Mouse (Mus musculus): ENCODE results near the gene Ece2. TPM values are rescaled to one million over a fixed set of nuclear protein-coding genes. Genes with fewer than 3 reads are reported as not detected.

Ece2 gene
- polyA plus RNA-seq, 1 experiment from 2014 or later = 23.6 TPM

GRCm38 (mm10) chr16:20596687-20597441 lies 32.8 kb upstream of the Ece2 start:
- H3K27ac ChIP-seq (ENCODE audit: low read length) = no peak overlapping the region
- H3K4me1 ChIP-seq (ENCODE audit: control insufficient read depth, insufficient read depth, low read length) = no peaks in the 10 kb centered on the region
- no peak overlapping the region for H3K4me3 ChIP-seq (ENCODE audit: low read depth, low read length)
- H3K27me3 ChIP-seq (ENCODE audit: control insufficient read depth, insufficient read depth, low read depth, low read length) = peaks cover 12% of the 10 kb centered on the region
- no peak overlapping the region for H3K4me2 ChIP-seq (ENCODE audit: low read length)
- 74% methylated on average over 7 of the region's 7 CpGs for WGBS
- no peak overlapping the region for H3K9ac ChIP-seq (ENCODE audit: low read depth, low read length)
- ATAC-seq = no peak
- peaks cover 2% of the 10 kb centered on the region; the same call in 1 of the 2 replicates for H3K36me3 ChIP-seq (ENCODE audit: control insufficient read depth, insufficient read depth, low read length)
- H3K9me3 ChIP-seq (replicated peaks; ENCODE audit: control insufficient read depth, low read length, poor library complexity, severe bottlenecking) = no peaks in the 10 kb centered on the region

GRCm38 (mm10) chr16:20600511-20600910 lies 29.1 kb upstream of the Ece2 start:
- Histone ChIP-seq H3K36me3 (ENCODE audit: control insufficient read depth, insufficient read depth, low read length) (peaks cover 16% of the 10 kb centered on the region), H3K4me2 (ENCODE audit: low read length) (no peak overlapping the region), H3K27ac (ENCODE audit: low read length) (no peak overlapping the region), H3K9me3 (replicated peaks; ENCODE audit: control insufficient read depth, low read length, poor library complexity, severe bottlenecking) (no peaks in the 10 kb centered on the region), H3K27me3 (ENCODE audit: control insufficient read depth, insufficient read depth, low read depth, low read length) (no peaks in the 10 kb centered on the region), H3K4me1 (ENCODE audit: control insufficient read depth, insufficient read depth, low read length) (no peaks in the 10 kb centered on the region), H3K4me3 (ENCODE audit: low read depth, low read length) (no peak overlapping the region), H3K9ac (ENCODE audit: low read depth, low read length) (no peak overlapping the region)
- WGBS = 62% methylated on average over 5 of the region's 5 CpGs
- no peak for ATAC-seq

- peaks cover 33% of the 10 kb centered on the region for H3K36me3 ChIP-seq (ENCODE audit: control insufficient read depth, insufficient read depth, low read length)
- peaks cover 5% of the 10 kb centered on the region for H3K4me1 ChIP-seq (ENCODE audit: control insufficient read depth, insufficient read depth, low read length)
- H3K4me2 ChIP-seq (ENCODE audit: low read length) = no peak overlapping the region
- H3K9ac ChIP-seq (ENCODE audit: low read depth, low read length) = no peak overlapping the region
- H3K9me3 ChIP-seq (replicated peaks; ENCODE audit: control insufficient read depth, low read length, poor library complexity, severe bottlenecking) = no peaks in the 10 kb centered on the region
- H3K27ac ChIP-seq (ENCODE audit: low read length) = no peak overlapping the region
- ATAC-seq = 0 out of 2 replicates have a peak, but pooled peaks have one; percentile 27
- H3K27me3 ChIP-seq (ENCODE audit: control insufficient read depth, insufficient read depth, low read depth, low read length) = no peaks in the 10 kb centered on the region
- 65% methylated on average over 9 of the region's 9 CpGs for WGBS
- no peak overlapping the region for H3K4me3 ChIP-seq (ENCODE audit: low read depth, low read length)
Observed at GRCm38 (mm10) chr16:20604705-20605104, 24.9 kb upstream of the Ece2 start.

GRCm38 (mm10) chr16:20610501-20611356 lies 18.9 kb upstream of the Ece2 start:
- Histone ChIP-seq H3K9me3 (replicated peaks; ENCODE audit: control insufficient read depth, low read length, poor library complexity, severe bottlenecking) (no peaks in the 10 kb centered on the region), H3K9ac (ENCODE audit: low read depth, low read length) (peak overlapping the region; percentile 95), H3K4me1 (ENCODE audit: control insufficient read depth, insufficient read depth, low read length) (peaks cover 20% of the 10 kb centered on the region), H3K4me2 (ENCODE audit: low read length) (peak overlapping the region; percentile 89), H3K27ac (ENCODE audit: low read length) (peak overlapping the region; percentile 89), H3K27me3 (ENCODE audit: control insufficient read depth, insufficient read depth, low read depth, low read length) (no peaks in the 10 kb centered on the region), H3K4me3 (ENCODE audit: low read depth, low read length) (peak overlapping the region; percentile 84), H3K36me3 (ENCODE audit: control insufficient read depth, insufficient read depth, low read length) (peaks cover 17% of the 10 kb centered on the region)
- peak; percentile 79 for ATAC-seq
- under 1% methylated on average over 28 of the region's 28 CpGs for WGBS

GRCm38 (mm10) chr16:20611357-20612227 lies 18.0 kb upstream of the Ece2 start, which contains the start of the genes Eef1akmt4, Gm49333 and Alg3:
Eef1akmt4 (plus strand) TSS chr16:20611593.
Gm49333 (plus strand) TSS chr16:20611610.
Alg3 (minus strand) TSS chr16:20611735.
- WGBS = 2% methylated on average over 41 of the region's 41 CpGs
- ATAC-seq = peak; percentile 93
- Histone ChIP-seq H3K9me3 (replicated peaks; ENCODE audit: control insufficient read depth, low read length, poor library complexity, severe bottlenecking) (no peaks in the 10 kb centered on the region), H3K4me2 (ENCODE audit: low read length) (peak within 1 kb of the TSS; percentile 89), H3K36me3 (ENCODE audit: control insufficient read depth, insufficient read depth, low read length) (peaks cover 10% of the 10 kb centered on the region), H3K9ac (ENCODE audit: low read depth, low read length) (peak within 1 kb of the TSS; percentile 95), H3K27me3 (ENCODE audit: control insufficient read depth, insufficient read depth, low read depth, low read length) (no peaks in the 10 kb centered on the region), H3K4me1 (ENCODE audit: control insufficient read depth, insufficient read depth, low read length) (peaks cover 20% of the 10 kb centered on the region), H3K27ac (ENCODE audit: low read length) (peak within 1 kb of the TSS; percentile 89), H3K4me3 (ENCODE audit: low read depth, low read length) (peak within 1 kb of the TSS; percentile 84)

DNA sequence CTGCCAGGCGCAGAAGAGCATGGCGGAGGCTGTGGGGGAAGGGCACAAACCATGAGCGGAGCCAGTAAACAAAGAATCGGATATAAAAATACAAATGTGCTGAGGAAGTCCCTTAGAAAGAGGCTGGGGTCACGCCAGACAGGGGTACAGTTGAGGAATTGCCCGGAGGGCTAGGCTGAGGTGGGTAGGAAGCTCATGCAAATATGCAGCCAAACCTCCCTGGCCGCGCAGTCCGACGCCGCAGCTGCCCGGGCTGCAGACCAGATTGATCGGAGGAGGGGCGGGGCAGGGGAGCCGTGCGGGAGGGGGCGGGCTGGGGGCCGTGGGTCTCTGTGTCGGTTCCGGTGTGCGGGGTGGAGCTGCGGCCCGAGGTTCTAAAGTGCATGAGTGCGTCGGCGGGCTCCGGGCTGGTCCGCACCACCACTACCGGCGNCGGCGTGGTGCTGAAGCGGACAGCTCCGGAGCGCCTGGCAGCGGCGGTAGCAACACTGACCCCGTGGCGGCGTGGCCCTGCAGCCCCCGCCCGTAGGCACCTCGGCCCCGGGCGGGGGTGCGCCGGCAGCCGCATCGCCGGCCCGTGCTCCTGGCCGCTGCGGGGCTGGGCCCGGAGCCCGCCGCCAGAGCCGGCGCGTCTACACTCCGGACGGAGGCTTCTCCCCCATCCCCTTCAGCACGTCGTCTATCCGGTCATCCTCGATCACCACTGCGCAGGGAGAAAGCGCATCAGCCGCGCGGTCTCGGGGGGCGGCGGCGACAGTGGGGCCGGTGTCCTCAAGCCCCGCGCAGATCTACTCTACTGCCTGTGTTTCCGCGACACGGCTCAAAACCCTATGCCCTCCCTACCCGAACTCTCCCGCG lies 9.9 kb upstream of the Ece2 start:
- peaks cover 13% of the 10 kb centered on the region for H3K4me1 ChIP-seq (ENCODE audit: control insufficient read depth, insufficient read depth, low read length)
- H3K4me3 ChIP-seq (ENCODE audit: low read depth, low read length) = peak overlapping the region; percentile 89
- peak overlapping the region; percentile 94 for H3K9ac ChIP-seq (ENCODE audit: low read depth, low read length)
- no peaks in the 10 kb centered on the region for H3K27me3 ChIP-seq (ENCODE audit: control insufficient read depth, insufficient read depth, low read depth, low read length)
- no peaks in the 10 kb centered on the region for H3K36me3 ChIP-seq (ENCODE audit: control insufficient read depth, insufficient read depth, low read length)
- H3K27ac ChIP-seq (ENCODE audit: low read length) = peak overlapping the region; percentile 96
- H3K9me3 ChIP-seq (replicated peaks; ENCODE audit: control insufficient read depth, low read length, poor library complexity, severe bottlenecking) = no peaks in the 10 kb centered on the region
- under 1% methylated on average over 70 of the region's 83 CpGs for WGBS
- ATAC-seq = peak; percentile 18; the same call in 1 of the 2 replicates
- peak overlapping the region; percentile 77 for H3K4me2 ChIP-seq (ENCODE audit: low read length)

- ATAC-seq = peak; percentile 6
- Histone ChIP-seq H3K36me3 (ENCODE audit: control insufficient read depth, insufficient read depth, low read length) (no peaks in the 10 kb centered on the region), H3K4me2 (ENCODE audit: low read length) (peak overlapping the region; percentile 77), H3K9ac (ENCODE audit: low read depth, low read length) (peak overlapping the region; percentile 94), H3K4me3 (ENCODE audit: low read depth, low read length) (peak overlapping the region; percentile 89), H3K4me1 (ENCODE audit: control insufficient read depth, insufficient read depth, low read length) (peaks cover 13% of the 10 kb centered on the region), H3K27ac (ENCODE audit: low read length) (peak overlapping the region; percentile 96), H3K27me3 (ENCODE audit: control insufficient read depth, insufficient read depth, low read depth, low read length) (no peaks in the 10 kb centered on the region), H3K9me3 (replicated peaks; ENCODE audit: control insufficient read depth, low read length, poor library complexity, severe bottlenecking) (no peaks in the 10 kb centered on the region)
- WGBS = under 1% methylated on average over 9 of the region's 9 CpGs
Observed at GRCm38 (mm10) chr16:20620399-20620735, 9.3 kb upstream of the Ece2 start.

- H3K4me2 ChIP-seq (ENCODE audit: low read length) = peak overlapping the region; percentile 77
- H3K36me3 ChIP-seq (ENCODE audit: control insufficient read depth, insufficient read depth, low read length) = no peaks in the 10 kb centered on the region
- peak; percentile 8 for ATAC-seq
Observed at GRCm38 (mm10) chr16:20620751-20621190, 8.9 kb upstream of the Ece2 start.

More at GRCm38 (mm10) chr16:20620751-20621190, 8.9 kb upstream of the Ece2 start:
- H3K27ac ChIP-seq (ENCODE audit: low read length) = peak overlapping the region; percentile 96
- whole genome bisulfite sequencing = under 1% methylated on average over 32 of the region's 32 CpGs
- peaks cover 13% of the 10 kb centered on the region for H3K4me1 ChIP-seq (ENCODE audit: control insufficient read depth, insufficient read depth, low read length)
- peak overlapping the region; percentile 89 for H3K4me3 ChIP-seq (ENCODE audit: low read depth, low read length)
- H3K27me3 ChIP-seq (ENCODE audit: control insufficient read depth, insufficient read depth, low read depth, low read length) = no peaks in the 10 kb centered on the region
- H3K9ac ChIP-seq (ENCODE audit: low read depth, low read length) = peak overlapping the region; percentile 94
- H3K9me3 ChIP-seq (replicated peaks; ENCODE audit: control insufficient read depth, low read length, poor library complexity, severe bottlenecking) = no peaks in the 10 kb centered on the region

Measured in midbrain, embryonic 16.5 days (tissue).